Mouse (Mus musculus) stomach, adult 2 months (tissue): ENCODE data around the gene Mycbp2. TPM values are rescaled to one million over a fixed set of nuclear protein-coding genes. Genes with fewer than 3 reads are reported as not detected.

ENCODE experiments used
- polyA plus RNA-seq: library from polyadenylated mRNA; depleted of rRNA; stranded (reverse); fragments of >200 nt; gene quantifications from 2 replicates; pipeline ENCODE4 v1.2.3, GENCODE M21; 2012; rRNA removed

The Mycbp2 gene
- 3.9 and 5.4 TPM in 2 replicates for polyA plus RNA-seq

DNA sequence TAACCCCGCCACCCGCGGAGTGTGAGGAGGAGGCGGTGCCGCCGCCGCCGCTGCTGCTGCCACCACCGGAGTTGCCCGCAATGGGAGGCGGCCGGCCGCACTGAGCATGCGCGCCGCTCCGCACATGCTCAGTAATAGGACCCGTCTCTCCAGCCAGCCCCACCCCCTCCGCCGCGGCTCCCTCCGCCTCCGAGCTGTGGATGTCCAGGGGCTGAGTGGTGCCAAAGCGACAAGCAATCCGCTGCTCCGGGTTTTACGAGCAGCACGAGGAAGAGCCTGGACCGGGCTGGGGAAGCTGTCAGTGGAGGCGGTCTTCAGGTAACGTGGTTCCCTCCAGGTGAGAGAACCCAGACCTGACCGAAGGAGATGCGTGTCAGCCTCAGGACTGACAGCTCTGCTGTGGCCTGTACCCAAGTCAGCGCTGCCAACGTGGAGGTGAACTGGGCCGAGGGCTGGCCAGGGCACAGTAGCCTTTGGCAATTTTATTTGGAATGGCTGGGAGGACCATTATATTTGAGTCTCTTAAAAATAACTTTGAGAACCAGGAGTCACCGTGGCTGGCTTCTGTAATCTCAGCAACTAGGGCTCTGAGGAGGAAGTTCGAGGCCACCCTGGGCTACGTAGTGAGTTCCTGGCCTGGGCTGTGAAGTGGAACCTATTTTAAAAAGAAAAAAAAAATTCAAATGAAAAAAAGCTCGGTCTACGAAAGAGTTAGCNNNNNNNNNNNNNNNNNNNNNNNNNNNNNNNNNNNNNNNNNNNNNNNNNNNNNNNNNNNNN, at the start of gene Mycbp2:
TSS of gene Mycbp2 (minus strand) at position 86 of the 777 bp plus-strand sequence.

DNA sequence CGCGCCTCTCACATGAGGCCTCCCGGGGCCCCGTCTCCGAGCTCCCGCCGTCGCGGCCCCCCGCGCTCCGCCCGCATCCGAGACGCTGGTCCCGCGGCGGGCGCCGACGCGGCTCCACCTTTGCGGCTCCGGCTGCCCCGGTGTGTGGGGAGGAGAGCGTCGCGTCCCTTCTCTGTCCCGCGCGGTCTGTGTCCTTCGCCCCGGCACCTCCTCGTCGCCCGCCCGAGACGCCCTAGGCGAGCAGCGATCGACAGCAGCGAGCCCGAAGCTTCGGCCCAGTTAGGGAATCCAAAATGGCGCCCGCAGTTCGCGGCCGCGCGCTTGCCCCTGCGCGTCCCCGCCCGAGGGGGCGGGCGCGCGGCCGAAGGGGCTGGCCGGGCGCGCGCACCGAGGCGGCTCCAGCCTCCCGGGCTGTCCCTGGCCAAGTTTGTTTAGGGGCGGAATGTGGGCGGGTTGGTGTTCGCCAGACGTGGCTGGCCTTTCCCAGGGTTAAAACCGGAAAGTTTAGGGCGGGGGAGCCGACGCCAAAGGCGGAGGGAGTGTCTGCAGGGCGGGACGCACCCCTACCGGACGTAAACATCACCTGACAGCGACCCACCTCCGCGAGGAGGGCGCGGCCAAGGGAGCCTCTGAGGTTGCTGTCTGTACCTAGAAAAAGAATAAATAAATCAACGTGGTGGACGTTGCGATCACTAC, 247.2 kb downstream of the Mycbp2 start, which contains the start of gene Fbxl3:
TSS of gene Fbxl3 (minus strand) at position 329 of the 696 bp plus-strand sequence.

DNA sequence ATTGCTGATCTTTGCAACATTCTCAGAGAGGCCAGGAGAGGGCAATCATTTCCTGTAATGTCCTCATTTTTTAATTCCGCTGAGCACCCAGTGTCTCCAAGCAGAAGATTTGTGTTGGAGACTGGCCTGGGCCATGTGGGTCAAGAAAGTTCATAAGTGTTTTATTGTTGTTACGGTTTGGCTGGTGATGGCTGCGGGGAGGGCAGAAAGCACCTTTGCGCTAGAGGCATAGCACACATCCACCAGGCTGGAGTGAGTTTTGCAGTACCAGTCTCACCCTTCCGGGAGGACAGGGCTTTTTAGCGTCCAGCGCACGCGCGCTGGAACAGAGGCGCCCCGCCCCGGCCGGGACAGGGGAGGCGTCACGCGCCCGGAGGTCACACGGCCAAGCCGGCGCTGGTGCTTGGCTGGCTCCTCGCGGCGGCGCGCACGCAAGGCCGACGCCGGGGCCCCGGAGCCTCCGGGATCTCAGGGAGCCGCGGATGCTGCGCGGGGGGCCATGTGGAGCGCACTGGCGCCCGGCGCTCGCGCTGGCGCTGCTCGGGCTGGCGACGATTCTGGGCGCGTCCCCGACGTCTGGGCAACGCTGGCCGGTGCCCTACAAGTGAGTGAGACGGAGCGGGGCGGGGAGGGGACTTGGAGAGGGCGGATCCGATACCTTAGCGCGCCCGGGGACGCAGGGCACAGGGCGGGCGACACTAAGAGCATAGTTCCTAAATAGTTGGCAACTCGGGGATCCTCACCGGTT, 276.6 kb downstream of the Mycbp2 start, which contains the start of gene Cln5:
TSS of gene Cln5 (plus strand) at position 353 of the 748 bp plus-strand sequence.

Other genes starting within 250 kb of the Mycbp2 start
- 8.9 and 10.2 TPM in 2 replicates for gene Fbxl3, start 247.2 kb downstream of the Mycbp2 start, polyA plus RNA-seq
- 1.1 TPM in 2 replicates for gene Scel, start 166.5 kb upstream of the Mycbp2 start, polyA plus RNA-seq